Mouse (Mus musculus) thymus, adult 18-20 months (tissue): ENCODE measurements around the gene Ip6k2.
A peak's percentile ranks its signal among the peaks of the same experiment; 100 is the strongest.

Source experiments
- DNase-seq, 2 experiments: peaks; one replicate each; pipeline ENCODE4 v3.0.0; 2022; ENCODE audit warnings: mixed read lengths in 2 of 2

Ip6k2 gene

DNA sequence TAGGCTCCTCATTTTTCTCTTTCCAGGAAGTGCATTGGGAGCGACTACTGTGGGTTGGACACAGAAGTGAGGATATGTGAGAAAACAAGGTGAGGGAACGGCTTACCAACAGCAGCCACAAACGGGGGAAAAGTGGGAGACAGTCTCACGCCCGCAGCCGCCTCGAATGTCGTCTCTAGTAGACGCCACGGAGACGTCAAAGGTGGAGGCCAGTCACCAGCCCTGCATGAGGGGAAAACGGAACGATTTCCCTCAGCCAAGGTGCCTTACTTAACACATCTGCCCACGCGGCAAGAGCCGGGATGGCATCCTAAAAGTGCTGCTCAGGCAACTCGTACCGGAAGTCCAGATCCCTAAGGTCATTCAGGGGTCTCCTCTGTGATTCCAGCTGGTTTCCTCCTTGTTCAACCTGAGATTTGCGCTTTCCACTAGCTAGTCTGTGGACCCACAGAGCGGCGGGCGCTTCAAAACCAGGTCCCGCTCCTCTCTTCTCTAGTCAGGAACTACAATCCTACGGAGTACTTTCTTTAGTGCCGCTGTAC lies 40.6 kb downstream of the Ip6k2 start:
- DNase-seq, result no peak

DNA sequence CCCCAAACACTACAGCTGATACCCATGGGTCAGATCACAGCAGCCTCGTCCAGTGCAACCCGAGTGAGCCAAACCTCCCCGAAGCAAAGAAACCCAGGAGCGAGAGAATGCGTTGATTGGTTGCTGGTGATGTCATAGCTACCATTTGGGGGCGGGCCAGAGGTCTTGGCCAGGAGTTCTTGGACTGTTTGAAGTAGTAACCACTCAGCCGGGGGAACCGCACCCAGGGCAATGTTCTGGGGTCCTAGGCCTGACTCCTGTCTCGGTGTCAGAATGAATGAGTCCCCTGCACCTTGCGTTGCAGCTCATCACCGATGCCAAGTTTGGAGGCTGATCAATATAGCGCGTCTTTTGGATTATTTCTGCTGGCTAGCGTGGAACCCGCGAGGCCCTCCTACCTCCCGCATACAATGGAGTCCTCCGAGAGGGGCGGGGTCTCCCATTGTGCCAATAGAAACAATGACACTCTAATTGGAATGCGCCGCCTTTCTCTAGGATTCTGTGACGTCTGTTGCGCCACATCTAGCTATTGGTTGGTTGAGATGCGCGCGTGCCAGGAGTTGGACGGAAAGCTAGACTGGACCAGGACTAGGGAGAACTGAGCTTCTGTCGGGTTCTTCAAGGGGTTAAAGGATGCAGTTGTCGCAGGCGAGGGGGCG lies 41.3 kb downstream of the Ip6k2 start:
- DNase-seq, result no peak

DNA sequence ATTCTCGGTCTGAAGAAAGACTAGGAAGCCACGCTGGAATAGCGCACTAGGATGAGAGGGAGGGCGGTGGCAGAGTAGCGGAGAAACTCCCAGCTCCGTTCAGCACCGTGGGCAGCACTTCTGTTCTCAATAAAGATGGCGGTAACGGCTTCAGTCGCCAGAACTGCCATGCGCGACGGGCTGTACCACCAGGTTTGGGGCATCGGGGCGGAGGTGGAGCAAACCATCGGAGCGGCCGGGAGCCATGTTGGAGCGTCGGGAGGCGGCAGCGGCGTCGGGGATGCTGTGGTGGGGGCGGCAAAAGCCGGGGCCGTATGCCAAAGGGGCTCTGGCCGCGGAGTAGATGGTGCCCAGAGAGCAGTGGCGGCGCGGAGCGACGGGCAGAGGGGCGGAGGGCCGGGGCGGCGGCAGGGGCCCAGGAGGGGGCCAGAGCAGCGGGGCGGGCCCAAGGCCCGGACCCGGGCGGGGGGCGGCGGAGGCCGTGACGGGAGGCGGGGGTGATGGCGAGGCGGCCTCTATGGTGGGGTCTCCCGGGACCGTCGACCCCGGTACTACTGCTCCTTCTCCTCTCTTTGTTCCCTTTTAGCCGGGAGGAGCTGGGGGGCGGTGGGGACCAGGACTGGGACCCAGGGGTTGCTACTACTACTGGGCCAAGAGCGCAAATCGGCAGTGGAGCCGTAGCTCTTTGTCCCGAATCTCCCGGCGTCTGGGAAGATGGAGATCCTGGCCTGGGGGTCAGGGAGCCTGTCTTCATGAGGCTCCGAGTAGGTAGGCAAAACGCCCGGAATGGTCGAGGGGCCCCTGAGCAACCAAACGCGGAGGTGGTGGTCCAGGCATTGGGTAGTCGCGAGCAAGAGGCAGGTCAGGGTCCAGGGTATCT lies 42.5 kb downstream of the Ip6k2 start, which contains the start of gene Celsr3:
Gene Celsr3 (plus strand): TSS at position 501 of the 880 bp plus-strand sequence.
- no peak for DNase-seq

DNA sequence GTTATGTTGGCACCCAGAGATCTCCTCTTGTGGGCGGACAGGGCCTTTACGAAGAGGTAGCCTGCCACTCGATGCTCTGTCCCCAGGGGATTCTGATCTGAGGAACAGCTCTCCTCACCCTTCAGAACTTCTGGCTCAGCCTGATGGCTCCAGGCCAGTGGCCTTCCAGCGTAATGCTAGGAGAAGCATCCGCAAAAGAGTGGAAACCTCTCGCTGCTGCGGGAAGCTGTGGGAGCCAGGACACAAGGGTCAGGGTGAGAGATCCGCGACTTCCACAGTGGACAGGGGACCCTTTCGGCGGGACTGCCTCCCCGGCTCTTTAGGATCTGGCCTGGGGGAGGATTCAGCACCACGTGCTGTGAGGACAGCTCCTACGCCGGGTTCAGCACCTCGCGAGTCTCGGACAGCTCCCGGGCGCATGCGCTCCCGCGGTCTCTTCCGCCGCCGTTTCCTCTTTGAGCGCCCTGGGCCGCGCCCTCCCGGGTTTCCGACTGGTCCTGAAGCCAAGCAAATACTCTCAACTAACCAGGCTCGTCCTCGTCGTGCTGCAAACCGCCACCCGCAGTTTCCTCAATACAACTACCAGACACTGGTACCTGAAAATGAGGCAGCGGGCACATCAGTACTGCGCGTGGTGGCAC lies 43.2 kb downstream of the Ip6k2 start:
- peak; percentile 46 to 59 for DNase-seq

DNA sequence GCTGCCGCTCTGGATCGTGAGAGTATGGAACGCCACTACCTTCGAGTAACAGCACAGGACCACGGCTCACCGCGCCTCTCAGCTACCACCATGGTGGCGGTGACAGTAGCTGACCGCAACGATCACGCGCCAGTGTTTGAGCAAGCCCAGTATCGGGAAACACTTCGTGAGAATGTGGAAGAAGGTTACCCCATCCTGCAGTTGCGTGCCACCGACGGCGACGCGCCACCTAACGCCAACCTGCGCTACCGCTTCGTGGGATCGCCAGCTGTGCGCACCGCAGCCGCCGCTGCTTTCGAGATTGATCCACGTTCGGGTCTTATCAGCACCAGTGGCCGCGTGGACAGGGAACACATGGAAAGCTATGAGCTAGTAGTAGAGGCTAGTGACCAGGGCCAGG lies 43.9 kb downstream of the Ip6k2 start:
- no peak for DNase-seq

DNA sequence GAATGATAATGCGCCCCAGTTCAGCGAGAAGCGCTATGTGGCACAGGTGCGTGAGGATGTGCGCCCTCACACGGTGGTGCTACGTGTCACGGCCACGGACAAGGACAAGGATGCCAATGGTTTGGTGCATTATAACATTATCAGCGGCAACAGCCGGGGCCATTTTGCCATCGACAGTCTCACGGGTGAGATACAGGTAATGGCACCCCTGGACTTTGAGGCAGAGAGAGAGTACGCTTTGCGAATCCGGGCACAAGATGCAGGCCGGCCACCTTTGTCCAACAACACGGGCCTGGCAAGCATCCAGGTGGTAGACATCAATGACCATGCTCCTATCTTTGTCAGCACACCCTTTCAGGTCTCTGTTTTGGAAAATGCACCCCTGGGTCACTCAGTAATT lies 44.3 kb downstream of the Ip6k2 start:
- DNase-seq, result no peak

DNA sequence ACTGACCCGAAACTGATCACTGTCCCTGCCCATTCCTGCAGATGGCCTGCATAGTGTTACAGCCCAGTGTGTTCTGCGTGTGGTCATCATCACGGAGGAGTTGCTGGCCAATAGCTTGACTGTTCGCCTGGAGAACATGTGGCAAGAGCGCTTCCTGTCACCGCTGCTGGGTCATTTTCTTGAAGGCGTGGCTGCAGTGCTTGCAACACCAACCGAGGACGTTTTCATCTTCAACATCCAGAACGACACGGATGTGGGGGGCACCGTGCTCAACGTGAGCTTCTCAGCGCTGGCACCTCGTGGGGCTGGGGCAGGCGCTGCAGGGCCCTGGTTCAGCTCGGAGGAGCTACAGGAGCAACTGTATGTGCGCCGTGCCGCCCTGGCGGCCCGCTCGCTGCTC lies 48.0 kb downstream of the Ip6k2 start:
- DNase-seq, result no peak

DNA sequence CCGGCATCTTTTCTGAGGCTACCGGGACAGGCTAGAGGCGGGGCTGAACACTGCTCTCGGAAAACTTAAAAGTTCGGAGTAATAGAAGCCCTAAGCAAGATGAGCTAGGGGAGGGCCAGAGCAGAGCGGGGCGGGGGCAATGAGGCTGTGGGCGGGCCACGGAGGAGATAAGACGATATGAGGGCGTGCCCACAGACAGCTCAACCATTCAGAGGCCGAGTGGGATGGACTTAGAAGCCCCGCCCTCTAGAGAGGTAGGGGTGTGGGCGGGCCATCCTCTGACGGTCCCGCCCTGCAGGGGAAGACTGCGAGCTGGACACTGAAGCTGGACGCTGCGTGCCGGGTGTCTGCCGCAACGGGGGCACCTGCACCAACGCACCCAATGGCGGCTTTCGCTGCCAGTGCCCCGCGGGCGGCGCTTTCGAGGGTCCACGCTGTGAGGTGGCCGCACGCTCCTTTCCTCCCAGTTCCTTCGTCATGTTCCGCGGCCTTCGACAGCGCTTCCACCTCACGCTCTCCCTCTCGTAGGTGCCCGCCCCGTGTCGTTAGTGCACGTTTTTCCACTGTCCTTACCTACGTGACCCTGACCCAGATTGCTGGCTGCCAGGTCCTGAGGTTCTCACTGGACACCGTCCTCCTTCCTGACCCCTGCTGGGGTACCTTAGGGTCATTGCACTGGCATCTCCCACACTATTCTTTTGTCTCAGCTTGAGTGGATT lies 49.0 kb downstream of the Ip6k2 start:
- peak; percentile 62 for DNase-seq

DNA sequence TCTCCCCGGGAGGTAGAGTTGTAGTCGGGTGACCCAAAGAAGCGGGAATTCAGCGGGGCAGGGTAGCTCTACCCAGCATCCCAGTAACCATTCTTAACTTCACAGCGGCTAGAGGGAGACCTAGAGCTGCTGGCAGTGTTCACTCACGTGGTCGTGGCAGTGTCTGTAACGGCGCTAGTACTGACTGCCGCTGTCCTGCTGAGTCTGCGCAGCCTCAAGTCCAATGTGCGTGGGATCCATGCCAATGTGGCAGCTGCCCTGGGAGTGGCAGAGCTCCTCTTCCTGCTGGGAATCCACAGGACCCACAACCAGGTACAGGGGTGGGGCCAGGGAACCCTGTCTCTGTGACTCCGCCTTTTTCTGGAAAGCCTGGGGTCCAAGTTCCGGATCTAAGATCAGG lies 59.4 kb downstream of the Ip6k2 start:
- DNase-seq, result no peak

DNA sequence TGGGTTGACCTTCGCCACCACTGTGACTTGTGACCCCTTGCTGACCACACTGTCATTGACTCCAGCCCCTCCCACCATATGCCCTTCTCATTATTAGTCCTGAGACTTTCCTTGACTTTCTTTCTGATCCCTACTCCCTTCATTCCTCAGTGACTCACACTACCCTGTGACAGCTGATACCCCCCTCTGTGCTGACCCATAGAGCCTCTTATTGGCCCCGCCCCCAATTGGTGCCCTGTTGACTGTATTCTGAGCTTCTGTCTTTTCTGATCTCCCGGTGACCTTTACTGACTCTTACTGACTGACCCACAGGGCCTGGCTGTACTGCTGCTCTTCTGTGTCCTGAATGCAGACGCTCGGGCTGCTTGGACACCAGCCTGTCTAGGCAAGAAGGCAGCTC lies 61.8 kb downstream of the Ip6k2 start:
- DNase-seq, result no peak

DNA sequence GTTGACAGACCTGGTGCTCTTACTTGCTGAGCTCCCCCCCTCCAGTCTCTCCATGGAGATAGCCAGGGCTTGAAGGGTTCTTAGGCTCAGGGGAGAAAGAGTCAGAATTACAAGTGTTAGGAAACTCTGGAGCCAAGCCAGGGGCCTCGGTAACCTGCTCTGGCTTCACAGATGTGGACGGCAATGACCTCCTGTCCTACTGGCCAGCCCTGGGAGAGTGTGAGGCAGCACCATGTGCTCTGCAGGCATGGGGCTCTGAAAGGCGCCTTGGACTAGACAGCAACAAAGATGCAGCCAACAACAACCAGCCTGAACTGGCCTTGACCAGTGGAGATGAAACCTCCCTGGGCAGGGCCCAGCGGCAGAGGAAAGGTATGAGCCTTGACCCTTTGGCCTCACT lies 63.8 kb downstream of the Ip6k2 start:
- DNase-seq, result no peak

DNA sequence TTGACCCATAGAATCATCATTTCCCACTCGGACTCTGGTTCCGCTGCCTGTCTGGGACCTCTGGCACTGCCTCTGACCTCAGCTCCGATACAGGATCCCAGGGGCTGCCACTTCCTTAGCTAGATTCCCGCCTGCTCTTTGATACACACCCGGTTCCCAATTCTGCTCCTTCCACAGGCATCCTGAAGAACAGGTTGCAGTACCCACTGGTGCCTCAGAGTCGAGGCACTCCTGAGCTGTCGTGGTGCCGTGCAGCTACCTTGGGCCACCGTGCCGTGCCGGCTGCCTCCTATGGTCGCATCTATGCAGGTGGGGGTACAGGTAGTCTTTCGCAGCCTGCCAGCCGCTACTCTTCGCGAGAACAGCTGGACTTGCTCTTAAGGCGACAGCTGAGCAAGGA lies 64.8 kb downstream of the Ip6k2 start:
- no peak for DNase-seq

DNA sequence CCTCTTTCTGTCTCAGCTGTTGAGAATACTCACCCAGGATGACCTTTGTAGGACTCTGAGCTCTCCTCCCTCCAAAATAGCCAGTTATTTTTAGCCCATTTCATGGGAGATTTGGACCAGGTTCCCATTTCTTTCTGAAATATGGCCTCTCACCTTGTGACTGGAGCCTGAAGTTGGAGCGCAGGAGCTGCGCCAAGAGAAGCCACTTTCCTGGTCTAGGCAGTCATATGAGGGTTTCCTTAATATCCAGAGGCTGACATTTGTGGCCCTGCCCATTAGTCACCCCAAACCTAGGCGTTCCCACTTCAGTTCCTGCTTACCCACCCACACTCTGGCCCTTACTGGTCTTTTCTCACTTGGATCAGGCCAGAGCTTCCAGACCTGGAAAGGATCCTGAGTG lies 69.4 kb downstream of the Ip6k2 start, which contains the start of gene Slc26a6:
Gene Slc26a6 (plus strand): TSS at position 308 of the 400 bp plus-strand sequence.
- DNase-seq, result no peak

DNA sequence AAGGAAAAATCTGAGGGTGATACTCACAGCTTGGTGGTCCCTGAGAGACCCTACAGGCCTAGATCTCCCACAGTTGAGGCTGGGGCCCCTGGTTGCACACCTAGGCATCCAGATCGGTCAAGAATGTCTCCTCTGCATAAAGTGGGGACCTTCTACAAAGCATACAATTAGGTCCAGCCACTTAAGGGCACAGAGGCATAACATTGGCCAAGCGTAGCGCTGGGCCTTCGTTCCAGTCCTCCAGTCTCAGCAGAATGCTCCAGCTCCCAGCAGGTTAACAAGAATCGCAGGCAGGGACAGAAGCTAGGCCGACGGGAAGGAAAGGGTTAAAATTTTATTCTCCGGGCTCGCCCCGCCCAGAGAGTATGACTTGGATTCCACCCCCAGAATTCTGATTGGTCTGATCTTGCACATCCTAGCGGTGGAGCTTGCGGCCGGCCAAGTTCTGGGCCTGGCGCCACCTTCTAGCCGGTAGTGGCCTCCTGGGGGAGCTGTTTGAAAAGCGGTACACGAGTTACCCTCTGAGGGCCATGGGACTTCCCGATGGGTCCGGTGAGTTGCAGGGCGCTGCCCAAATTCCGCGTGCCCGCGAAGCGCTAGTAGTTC lies 70.1 kb downstream of the Ip6k2 start:
- peak; percentile 80 to 89 for DNase-seq

DNA sequence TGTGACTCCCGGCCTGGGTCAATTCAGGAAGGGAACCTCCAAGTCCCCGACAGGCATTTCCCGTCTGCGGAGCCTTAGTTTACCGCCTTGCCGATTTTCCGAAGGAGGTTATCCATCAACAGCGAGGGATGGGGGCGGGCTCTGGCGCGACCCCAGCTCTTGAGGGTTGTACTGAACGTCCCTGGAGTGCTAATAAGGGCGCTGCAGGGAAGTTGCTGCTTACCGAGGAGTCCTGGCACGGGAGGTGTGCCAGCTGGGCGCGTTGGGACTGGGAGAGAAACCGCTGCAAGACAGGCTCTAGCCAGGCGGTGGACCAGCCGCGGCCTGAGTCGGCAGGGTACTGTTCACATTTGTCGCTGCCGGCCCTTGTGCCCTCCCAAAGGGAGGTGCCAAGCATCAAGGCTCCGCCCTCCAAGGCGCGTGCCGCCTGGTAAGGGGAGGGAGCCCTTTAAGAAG lies 70.7 kb downstream of the Ip6k2 start:
- peak; percentile 79 to 82 for DNase-seq

DNA sequence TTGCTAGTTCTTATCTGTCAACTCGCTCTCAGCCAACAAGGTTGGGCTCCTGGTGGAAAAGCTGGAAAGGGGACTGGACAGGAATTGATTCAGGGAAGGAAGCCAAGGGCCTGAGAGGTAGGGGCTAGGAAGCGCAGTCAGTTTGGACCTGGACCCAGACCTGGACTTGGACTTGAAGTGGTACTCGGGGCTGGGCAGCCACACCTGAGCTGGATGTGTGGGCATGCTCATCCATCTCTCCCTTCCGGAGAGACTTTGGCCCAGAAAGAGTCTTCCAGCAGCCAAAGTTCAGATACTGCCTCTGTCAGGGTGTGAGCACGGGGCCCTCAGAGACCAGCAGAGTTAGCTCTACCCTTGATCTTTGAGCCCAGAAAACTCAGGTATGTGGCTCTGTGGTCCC lies 71.7 kb downstream of the Ip6k2 start:
- DNase-seq, result no peak
